Mouse (Mus musculus): ENCODE measurements at regions not wholly inside any gene's neighbourhood (a gene's known extent, or its start where the extent isn't known, plus 50 kb on each side); places are given as distances from the start of the nearest gene placed in this dataset.

- TF ChIP-seq ZC3H11A (IDR thresholded peaks at IDR 0.05; ENCODE audit: borderline replicate concordance, low read depth, low read length) (no peak), MAFK (IDR thresholded peaks at IDR 0.05; ENCODE audit: insufficient read depth, low read depth, low read length) (no peak), HCFC1 (IDR thresholded peaks at IDR 0.05; ENCODE audit: borderline replicate concordance, insufficient read depth, low read length) (no peak), ZNF384 (IDR thresholded peaks at IDR 0.05; ENCODE audit: low read depth, low read length) (no peak)
Observed at GRCm38 (mm10) chr14:71327621-71328020, 728.0 kb upstream of the Fam160b2 start.
